Mouse (Mus musculus): ENCODE measurements around the gene Bmp8a. TPM values are rescaled to one million over a fixed set of nuclear protein-coding genes. Genes with fewer than 3 reads are reported as not detected.
"Not testable (repeated sequence)": the region's sequence is repeated elsewhere in the genome, so short reads cannot be mapped to it uniquely, and the experiment has no call there.

The Bmp8a gene
- polyA plus RNA-seq, 1 experiment, result 1.5 TPM

DNA sequence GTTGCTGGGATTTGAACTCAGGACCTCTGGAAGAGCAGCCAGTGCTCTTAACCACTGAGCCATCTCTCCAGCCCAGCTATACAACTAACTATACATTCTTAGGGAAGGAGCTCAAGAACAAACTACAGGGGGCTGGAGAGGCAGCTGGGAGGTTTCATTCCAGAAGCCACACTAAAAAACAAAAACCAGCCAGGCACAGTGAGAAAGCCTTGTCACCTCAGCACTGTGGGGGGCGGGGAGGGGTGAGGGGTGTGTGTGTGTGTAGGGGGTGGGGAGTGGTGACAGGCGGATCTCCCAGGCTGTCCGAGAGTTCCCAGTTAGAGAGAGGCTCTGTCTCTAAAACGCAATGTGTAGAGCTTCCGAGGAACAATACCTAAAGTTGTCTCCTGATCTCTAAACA, 11.7 kb downstream of the Bmp8a start:
- no peak for DNase-seq
- Histone ChIP-seq H3K27ac (ENCODE audit: insufficient read depth, low read depth, low read length) (no peak overlapping the region), H3K36me3 (ENCODE audit: control insufficient read depth, insufficient read depth, low read length) (no peaks in the 10 kb centered on the region), H3K27me3 (replicated peaks; ENCODE audit: control insufficient read depth, insufficient read depth, low read length) (no peaks in the 10 kb centered on the region; the same call in 1 of the 2 replicates), H3K4me3 (ENCODE audit: insufficient read depth, low read depth, low read length) (no peak overlapping the region), H3K4me1 (ENCODE audit: control insufficient read depth, insufficient read depth, low read length) (no peaks in the 10 kb centered on the region)
- WGBS, result 88% methylated on average over 5 of the region's 5 CpGs
- TF ChIP-seq POLR2A (IDR thresholded peaks at IDR 0.05; ENCODE audit: low read depth, low read length) (no peak), CTCF (conservative IDR thresholded peaks at IDR 0.05; ENCODE audit: insufficient read depth, insufficient read length, low read depth, low read length) (no peak)

DNA sequence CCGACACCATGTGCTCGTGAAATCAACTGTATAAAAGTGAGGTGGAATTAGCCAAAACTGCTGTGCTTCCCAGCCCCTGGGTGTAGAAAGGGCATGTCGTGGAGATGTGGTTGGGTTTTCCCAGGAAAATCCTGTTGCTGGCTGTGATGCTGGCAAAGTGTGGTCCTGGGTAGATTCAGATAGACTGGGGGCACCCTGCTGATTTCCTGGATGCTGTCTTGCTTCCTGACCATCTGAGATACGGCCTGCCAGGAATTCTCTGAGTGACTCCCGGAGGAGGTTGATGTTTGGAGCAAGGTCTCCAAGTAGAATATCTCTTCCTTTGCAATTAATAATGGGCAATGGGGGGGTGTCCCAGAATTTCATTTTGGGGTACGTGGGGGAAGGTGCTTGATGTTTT, 14.1 kb downstream of the Bmp8a start:
- WGBS, result 80% methylated on average over 6 of the region's 6 CpGs
- TF ChIP-seq POLR2A (IDR thresholded peaks at IDR 0.05; ENCODE audit: low read depth, low read length) (no peak), CTCF (conservative IDR thresholded peaks at IDR 0.05; ENCODE audit: insufficient read depth, insufficient read length, low read depth, low read length) (no peak)

GRCm38 (mm10) chr4:123327630-123328029, 15.4 kb downstream of the Bmp8a start:
- no peaks in the 10 kb centered on the region for H3K36me3 ChIP-seq (ENCODE audit: control insufficient read depth, insufficient read depth, low read length)
- DNase-seq, result no peak
- 57% methylated on average over 3 of the region's 3 CpGs for WGBS
- no peak overlapping the region for H3K27ac ChIP-seq (ENCODE audit: insufficient read depth, low read depth, low read length)
- TF ChIP-seq POLR2A (IDR thresholded peaks at IDR 0.05; ENCODE audit: low read depth, low read length) (no peak), CTCF (conservative IDR thresholded peaks at IDR 0.05; ENCODE audit: insufficient read depth, insufficient read length, low read depth, low read length) (no peak)
- H3K4me1 ChIP-seq (ENCODE audit: control insufficient read depth, insufficient read depth, low read length), result no peaks in the 10 kb centered on the region
- H3K4me3 ChIP-seq (ENCODE audit: insufficient read depth, low read depth, low read length), result no peak overlapping the region
- no peaks in the 10 kb centered on the region for H3K27me3 ChIP-seq (replicated peaks; ENCODE audit: control insufficient read depth, insufficient read depth, low read length)

More for the DNA sequence above, 14.1 kb downstream of the Bmp8a start:
- H3K27ac ChIP-seq (ENCODE audit: insufficient read depth, low read depth, low read length), result no peak overlapping the region
- no peak overlapping the region for H3K4me3 ChIP-seq (ENCODE audit: insufficient read depth, low read depth, low read length)
- no peaks in the 10 kb centered on the region for H3K36me3 ChIP-seq (ENCODE audit: control insufficient read depth, insufficient read depth, low read length)
- no peak for DNase-seq
- no peaks in the 10 kb centered on the region; the same call in 1 of the 2 replicates for H3K27me3 ChIP-seq (replicated peaks; ENCODE audit: control insufficient read depth, insufficient read depth, low read length)
- no peaks in the 10 kb centered on the region for H3K4me1 ChIP-seq (ENCODE audit: control insufficient read depth, insufficient read depth, low read length)

GRCm38 (mm10) chr4:123326087-123326486, 17.0 kb downstream of the Bmp8a start:
- no peak for DNase-seq
- Histone ChIP-seq H3K4me1 (ENCODE audit: control insufficient read depth, insufficient read depth, low read length) (no peaks in the 10 kb centered on the region), H3K4me3 (ENCODE audit: insufficient read depth, low read depth, low read length) (no peak overlapping the region), H3K27me3 (replicated peaks; ENCODE audit: control insufficient read depth, insufficient read depth, low read length) (no peaks in the 10 kb centered on the region), H3K27ac (ENCODE audit: insufficient read depth, low read depth, low read length) (no peak overlapping the region), H3K36me3 (ENCODE audit: control insufficient read depth, insufficient read depth, low read length) (no peaks in the 10 kb centered on the region)
- WGBS, result 60% methylated on average over 3 of the region's 3 CpGs
- no peak for TF ChIP-seq CTCF (conservative IDR thresholded peaks at IDR 0.05; ENCODE audit: insufficient read depth, insufficient read length, low read depth, low read length)
- no peak for TF ChIP-seq POLR2A (IDR thresholded peaks at IDR 0.05; ENCODE audit: low read depth, low read length)

GRCm38 (mm10) chr4:123323534-123323933, 19.5 kb downstream of the Bmp8a start, which contains the start of gene Oxct2a:
Gene Oxct2a, minus strand, starts transcription at chr4:123323634.
- WGBS, result 15% methylated on average over 13 of the region's 13 CpGs
- H3K4me3 ChIP-seq (ENCODE audit: insufficient read depth, low read depth, low read length), result 0 out of 2 replicates have a peak within 1 kb of the TSS, but pooled peaks have one; percentile 11
- no peak for DNase-seq
- no peak within 1 kb of the TSS for H3K27ac ChIP-seq (ENCODE audit: insufficient read depth, low read depth, low read length)
- H3K27me3 ChIP-seq (replicated peaks; ENCODE audit: control insufficient read depth, insufficient read depth, low read length), result no peaks in the 10 kb centered on the region
- H3K36me3 ChIP-seq (ENCODE audit: control insufficient read depth, insufficient read depth, low read length), result no peaks in the 10 kb centered on the region
- TF ChIP-seq POLR2A (IDR thresholded peaks at IDR 0.05; ENCODE audit: low read depth, low read length), result no peak
- TF ChIP-seq CTCF (conservative IDR thresholded peaks at IDR 0.05; ENCODE audit: insufficient read depth, insufficient read length, low read depth, low read length), result no peak
- no peaks in the 10 kb centered on the region for H3K4me1 ChIP-seq (ENCODE audit: control insufficient read depth, insufficient read depth, low read length)

- WGBS, result 24% methylated on average over 30 of the region's 38 CpGs
- peak; percentile 19 for DNase-seq
- H3K4me3 ChIP-seq (ENCODE audit: insufficient read depth, low read depth, low read length), result 0 out of 2 replicates have a peak overlapping the region, but pooled peaks have one; percentile 11
- H3K4me1 ChIP-seq (ENCODE audit: control insufficient read depth, insufficient read depth, low read length); H3K36me3 ChIP-seq (ENCODE audit: control insufficient read depth, insufficient read depth, low read length); H3K27me3 ChIP-seq (replicated peaks; ENCODE audit: control insufficient read depth, insufficient read depth, low read length); H3K27ac ChIP-seq (ENCODE audit: insufficient read depth, low read depth, low read length): not testable (repeated sequence)
These were observed 20.1 kb downstream of the Bmp8a start for GRCm38 (mm10) chr4:123322910-123323309.

- TF ChIP-seq POLR2A (IDR thresholded peaks at IDR 0.05; ENCODE audit: low read depth, low read length), result no peak
- Histone ChIP-seq H3K27me3 (replicated peaks; ENCODE audit: control insufficient read depth, insufficient read depth, low read length) (no peaks in the 10 kb centered on the region), H3K4me3 (ENCODE audit: insufficient read depth, low read depth, low read length) (no peak overlapping the region), H3K36me3 (ENCODE audit: control insufficient read depth, insufficient read depth, low read length) (no peaks in the 10 kb centered on the region), H3K4me1 (ENCODE audit: control insufficient read depth, insufficient read depth, low read length) (no peaks in the 10 kb centered on the region), H3K27ac (ENCODE audit: insufficient read depth, low read depth, low read length) (no peak overlapping the region)
- WGBS, result 94% methylated on average over 3 of the region's 3 CpGs
- DNase-seq, result no peak
These were observed 28.6 kb downstream of the Bmp8a start for GRCm38 (mm10) chr4:123314497-123314896.

GRCm38 (mm10) chr4:123313010-123313409, 30.0 kb downstream of the Bmp8a start:
- no peak for DNase-seq
- TF ChIP-seq POLR2A (IDR thresholded peaks at IDR 0.05; ENCODE audit: low read depth, low read length) (no peak), CTCF (conservative IDR thresholded peaks at IDR 0.05; ENCODE audit: insufficient read depth, insufficient read length, low read depth, low read length) (no peak)
- H3K27me3 ChIP-seq (replicated peaks; ENCODE audit: control insufficient read depth, insufficient read depth, low read length), result no peaks in the 10 kb centered on the region
- no peak overlapping the region for H3K4me3 ChIP-seq (ENCODE audit: insufficient read depth, low read depth, low read length)
- WGBS, result 79% methylated on average over 6 of the region's 6 CpGs
- H3K4me1 ChIP-seq (ENCODE audit: control insufficient read depth, insufficient read depth, low read length), result no peaks in the 10 kb centered on the region
- no peaks in the 10 kb centered on the region for H3K36me3 ChIP-seq (ENCODE audit: control insufficient read depth, insufficient read depth, low read length)
- no peak overlapping the region for H3K27ac ChIP-seq (ENCODE audit: insufficient read depth, low read depth, low read length)
